Mouse (Mus musculus): Measurements from ENCODE around the gene Hlx. TPM values are rescaled to one million over a fixed set of nuclear protein-coding genes. Genes with fewer than 3 reads are reported as not detected.

The Hlx gene
- total and polyA plus RNA-seq, 3 experiments: 2.4 to 9.6 TPM; not detected in 1

DNA sequence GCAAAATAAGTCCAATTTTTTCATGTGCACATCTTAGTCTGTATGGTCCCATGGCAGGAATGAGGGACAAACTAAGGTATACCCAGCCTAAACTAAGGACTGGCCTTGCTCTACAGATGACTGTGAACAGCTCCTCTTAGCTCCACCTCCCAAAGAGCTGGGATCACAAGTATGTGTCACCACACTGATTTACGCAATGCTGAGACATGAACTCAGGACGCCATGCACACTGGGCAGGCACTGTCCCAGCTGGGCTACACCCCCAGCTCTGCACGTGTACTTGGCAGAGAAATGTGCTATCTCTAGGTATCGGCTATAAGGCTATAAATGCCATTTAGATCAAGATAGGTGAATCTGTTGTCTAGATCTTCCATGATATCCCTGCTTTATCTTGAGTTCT is 29.6 kb upstream of the Hlx start:
- Histone ChIP-seq H3K27ac (ENCODE audit: control insufficient read depth, low read depth, low read length) (no peak overlapping the region), H3K36me3 (ENCODE audit: control insufficient read depth in 1 of 2, insufficient read depth in 2 of 2, low read length in 2 of 2) (no peaks in the 10 kb centered on the region), H3K9ac (ENCODE audit: control insufficient read depth, low read depth, low read length, poor library complexity, severe bottlenecking) (no peak overlapping the region), H3K4me3 (ENCODE audit: control insufficient read depth in 1 of 2, insufficient read depth in 1 of 2, low read depth in 2 of 2, low read length in 2 of 2) (no peak overlapping the region), H3K27me3 (ENCODE audit: control insufficient read depth in 1 of 2, insufficient read depth in 2 of 2, low read length in 2 of 2) (no peaks in the 10 kb centered on the region; a peak in 1 of 4 replicates), H3K4me1 (ENCODE audit: control insufficient read depth in 1 of 2, insufficient read depth in 2 of 2, low read length in 2 of 2) (no peaks in the 10 kb centered on the region), H3K9me3 (replicated peaks; ENCODE audit: insufficient read depth, low read length) (no peaks in the 10 kb centered on the region), H3K79me2 (ENCODE audit: control insufficient read depth, insufficient read depth, low read length, poor library complexity) (no peaks in the 10 kb centered on the region)
- no peak for DNase-seq (ENCODE audit: low read depth, low spot score)
- TF ChIP-seq RAD21 (IDR thresholded peaks at IDR 0.05; ENCODE audit: low read depth, low read length): no peak
- no peak for TF ChIP-seq ETS1 (IDR thresholded peaks at IDR 0.05; ENCODE audit: low read depth, low read length)
- no peak for TF ChIP-seq TCF12 (IDR thresholded peaks at IDR 0.05; ENCODE audit: low read depth, low read length)
- no peak for TF ChIP-seq MAX (IDR thresholded peaks at IDR 0.05; ENCODE audit: low read length)
- TF ChIP-seq ZC3H11A (IDR thresholded peaks at IDR 0.05; ENCODE audit: low read depth, low read length): no peak
- no peak for TF ChIP-seq ZKSCAN1 (IDR thresholded peaks at IDR 0.05; ENCODE audit: low read depth, low read length)
- TF ChIP-seq RCOR1 (IDR thresholded peaks at IDR 0.05; ENCODE audit: low read depth, low read length): no peak
- TF ChIP-seq MXI1 (IDR thresholded peaks at IDR 0.05; ENCODE audit: low read depth, low read length): no peak
- TF ChIP-seq BHLHE40 (IDR thresholded peaks at IDR 0.05; ENCODE audit: borderline replicate concordance, low read depth, low read length): no peak
- no peak for TF ChIP-seq TAL1 (IDR thresholded peaks at IDR 0.05; ENCODE audit: low read length)
- TF ChIP-seq EP300 (IDR thresholded peaks at IDR 0.05; ENCODE audit: low read depth in 1 of 2, low read length in 2 of 2): no peak
- no peak for TF ChIP-seq CHD1 (IDR thresholded peaks at IDR 0.05; ENCODE audit: low read depth, low read length)
- no peak for TF ChIP-seq MAZ (IDR thresholded peaks at IDR 0.05; ENCODE audit: low read depth, low read length)
- no peak for TF ChIP-seq USF1 (IDR thresholded peaks at IDR 0.05; ENCODE audit: low read depth, low read length)
- no peak for TF ChIP-seq NRF1 (IDR thresholded peaks at IDR 0.05; ENCODE audit: insufficient read depth, low read depth, low read length, poor library complexity, severe bottlenecking)
- no peak for TF ChIP-seq ZMIZ1 (IDR thresholded peaks at IDR 0.05; ENCODE audit: low read depth, low read length)

DNA sequence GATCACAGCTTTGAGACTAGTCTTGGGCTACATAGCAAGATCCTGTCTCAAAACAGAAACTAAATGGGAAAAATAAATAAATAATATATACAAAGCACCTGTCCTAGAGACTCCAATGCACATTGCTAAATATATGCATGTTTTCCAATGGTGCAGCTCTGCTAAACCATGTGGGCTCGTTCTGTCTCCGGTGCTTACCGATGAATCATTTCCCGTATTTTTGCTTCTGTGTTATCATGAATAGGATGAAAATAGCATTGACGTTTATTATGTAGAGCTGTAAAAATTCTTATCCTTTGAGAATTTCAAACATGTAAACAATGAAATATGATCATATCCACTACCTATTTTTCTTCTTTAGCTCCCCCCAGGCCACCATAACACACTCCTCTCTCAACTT is 20.3 kb upstream of the Hlx start:
- Histone ChIP-seq H3K9ac (ENCODE audit: control insufficient read depth, low read depth, low read length, poor library complexity, severe bottlenecking) (no peak overlapping the region), H3K4me1 (ENCODE audit: control insufficient read depth in 1 of 2, insufficient read depth in 2 of 2, low read length in 2 of 2) (no peaks in the 10 kb centered on the region), H3K9me3 (replicated peaks; ENCODE audit: insufficient read depth, low read length) (no peaks in the 10 kb centered on the region), H3K27me3 (ENCODE audit: control insufficient read depth in 1 of 2, insufficient read depth in 2 of 2, low read length in 2 of 2) (no peaks in the 10 kb centered on the region), H3K27ac (ENCODE audit: control insufficient read depth, low read depth, low read length) (no peak overlapping the region), H3K4me3 (ENCODE audit: control insufficient read depth in 1 of 2, insufficient read depth in 1 of 2, low read depth in 2 of 2, low read length in 2 of 2) (no peak overlapping the region), H3K36me3 (ENCODE audit: control insufficient read depth in 1 of 2, insufficient read depth in 2 of 2, low read length in 2 of 2) (no peaks in the 10 kb centered on the region), H3K79me2 (ENCODE audit: control insufficient read depth, insufficient read depth, low read length, poor library complexity) (no peaks in the 10 kb centered on the region)
- no peak for DNase-seq (ENCODE audit: low read depth, low spot score)
- TF ChIP-seq UBTF (IDR thresholded peaks at IDR 0.05; ENCODE audit: borderline replicate concordance, insufficient read depth, low read depth, low read length) (no peak), MYB (IDR thresholded peaks at IDR 0.05; ENCODE audit: low read depth, low read length) (no peak), SIN3A (IDR thresholded peaks at IDR 0.05; ENCODE audit: low read length) (no peak), POLR2AphosphoS2 (IDR thresholded peaks at IDR 0.05; ENCODE audit: low read length) (no peak), RAD21 (IDR thresholded peaks at IDR 0.05; ENCODE audit: low read depth, low read length) (no peak), ZC3H11A (IDR thresholded peaks at IDR 0.05; ENCODE audit: low read depth, low read length) (no peak), USF1 (IDR thresholded peaks at IDR 0.05; ENCODE audit: low read depth, low read length) (no peak)

Data from MEL (cell line).